Mouse (Mus musculus): ENCODE results near the gene Stx19. TPM values are rescaled to one million over a fixed set of nuclear protein-coding genes. Genes with fewer than 3 reads are reported as not detected.
A peak's percentile ranks its signal among the peaks of the same experiment; 100 is the strongest.

Stx19 gene
- total RNA-seq, 2 experiments from 2014 or later = not detected

GRCm38 (mm10) chr16:62852464-62853252, 38.2 kb downstream of the Stx19 start:
- DNase-seq = no peak

GRCm38 (mm10) chr16:62853611-62854126, 39.2 kb downstream of the Stx19 start:
- DNase-seq = no peak

- peak; percentile 76 to 88 for DNase-seq
These were observed 40.0 kb downstream of the Stx19 start, which contains the start of gene Pros1 for GRCm38 (mm10) chr16:62854191-62855068. Gene Pros1, plus strand, starts transcription at chr16:62854307.

- DNase-seq = peak; percentile 41 to 48
These were observed 40.9 kb downstream of the Stx19 start for GRCm38 (mm10) chr16:62855385-62855784.

GRCm38 (mm10) chr16:62856273-62856672, 41.8 kb downstream of the Stx19 start:
- DNase-seq = no peak

GRCm38 (mm10) chr16:62857498-62857897, 43.0 kb downstream of the Stx19 start:
- DNase-seq = no peak

GRCm38 (mm10) chr16:62858018-62858417, 43.5 kb downstream of the Stx19 start:
- DNase-seq = peak; percentile 21 to 42

GRCm38 (mm10) chr16:62860140-62860539, 45.7 kb downstream of the Stx19 start:
- no peak for DNase-seq

- no peak for DNase-seq
These were observed 47.0 kb downstream of the Stx19 start for GRCm38 (mm10) chr16:62861455-62861854.

- DNase-seq = no peak
These were observed 58.2 kb downstream of the Stx19 start for GRCm38 (mm10) chr16:62872688-62873117.

- peak in 1 of 2 experiments; percentile 6 for DNase-seq
These were observed 58.7 kb downstream of the Stx19 start for GRCm38 (mm10) chr16:62873180-62873579.

Small RNA genes lying within 50 kb of the gene (microRNA-seq; reads per million reads assigned to microRNA genes)
- gene Gm25986 = not detected

Other genes starting within 250 kb of the Stx19 start
- 10 to 100 TPM; 11.1 to 16.9 TPM for gene Nsun3, start 27.9 kb upstream of the Stx19 start, total RNA-seq (2021)
- 10 to 100 TPM; 11.4 to 12.1 TPM for gene Arl13b, start 32.4 kb downstream of the Stx19 start, total RNA-seq (2021)
- gene Pros1, start 39.6 kb downstream of the Stx19 start, total RNA-seq (2021) = 10 to 100 TPM; 57.6 to 66.3 TPM

All from adrenal gland, postnatal 36 days (tissue).